Mouse (Mus musculus) G1E (cell line): ENCODE measurements around the gene Dctn5. TPM values are rescaled to one million over a fixed set of nuclear protein-coding genes. Genes with fewer than 3 reads are reported as not detected.

Source experiments
- ATAC-seq: 2 replicates; pipeline ENCODE4 v1.8.0; 2016; ENCODE audit warnings: mild to moderate bottlenecking; ENCODE audit not compliant: insufficient number of reproducible peaks, poor library complexity, low FRiP score, severe bottlenecking; ENCODE audit errors: extremely low read depth
- DNase-seq: peaks from one replicate; pipeline ENCODE4 v3.0.0; 2012; ENCODE audit warnings: low spot score
- H3K27me3 ChIP-seq: 2 replicates; pipeline ENCODE4 v1.6.1; 2012; ENCODE audit warnings: mild to moderate bottlenecking, low read length, inconsistent platforms; ENCODE audit not compliant: insufficient read depth
- H3K36me3 ChIP-seq: replicated peaks from 2 replicates; pipeline ENCODE3; 2012; ENCODE audit warnings: mild to moderate bottlenecking, inconsistent platforms
- H3K4me1 ChIP-seq: 2 replicates; pipeline ENCODE4 v1.6.1; 2012; ENCODE audit warnings: low read depth, low read length, inconsistent platforms, mixed read lengths; ENCODE audit not compliant: insufficient read depth
- H3K4me3 ChIP-seq: 2 replicates; pipeline ENCODE4 v1.5.1; 2012; ENCODE audit warnings: low read depth, mild to moderate bottlenecking, inconsistent platforms, low read length, moderate library complexity, mixed read lengths
- H3K9me3 ChIP-seq: replicated peaks from 2 replicates; pipeline ENCODE4 v1.6.1; 2012; ENCODE audit warnings: inconsistent platforms
- CTCF ChIP-seq: IDR thresholded peaks from 2 replicates; pipeline ENCODE4 v1.5.1; 2012; ENCODE audit warnings: low read depth, low read length, inconsistent platforms, mixed read lengths
- GATA1 ChIP-seq: IDR thresholded peaks from 2 replicates; pipeline ENCODE4 v1.6.1; 2012; ENCODE audit warnings: borderline replicate concordance, low read length, inconsistent platforms, mixed read lengths
- GATA2 ChIP-seq: IDR thresholded peaks from 2 replicates; pipeline ENCODE4 v1.6.1; 2012; ENCODE audit warnings: low read depth, low read length, inconsistent platforms, borderline replicate concordance
- POLR2AphosphoS5 ChIP-seq: IDR thresholded peaks from 2 replicates; pipeline ENCODE4 v1.6.1; 2012; ENCODE audit warnings: low read depth, low read length, inconsistent platforms; ENCODE audit not compliant: insufficient replicate concordance
- TAL1 ChIP-seq: conservative IDR thresholded peaks from 2 replicates; pipeline ENCODE4 v1.6.1; 2012; ENCODE audit warnings: low read depth, low read length, inconsistent platforms, mixed read lengths
- polyA plus RNA-seq: library from polyadenylated mRNA; stranded (reverse); fragments of >175 nt; gene quantifications from 2 replicates; pipeline ENCODE4 v1.2.3, GENCODE M21; 2012
- total RNA-seq, 2 experiments: library from RNA; stranded (forward) in 1 of 2; stranded (reverse) in 1 of 2; fragments of 200-1000 nt in 1 of 2; fragments of >200 nt in 1 of 2; fragmentation: Nextera tagmentation in 1 of 2; gene quantifications; 2 replicates each; pipeline ENCODE4 v1.2.3; 2014 to 2017

Dctn5 gene
- total and polyA plus RNA-seq, 3 experiments: 6.2 to 116 (median 96.8) TPM

DNA sequence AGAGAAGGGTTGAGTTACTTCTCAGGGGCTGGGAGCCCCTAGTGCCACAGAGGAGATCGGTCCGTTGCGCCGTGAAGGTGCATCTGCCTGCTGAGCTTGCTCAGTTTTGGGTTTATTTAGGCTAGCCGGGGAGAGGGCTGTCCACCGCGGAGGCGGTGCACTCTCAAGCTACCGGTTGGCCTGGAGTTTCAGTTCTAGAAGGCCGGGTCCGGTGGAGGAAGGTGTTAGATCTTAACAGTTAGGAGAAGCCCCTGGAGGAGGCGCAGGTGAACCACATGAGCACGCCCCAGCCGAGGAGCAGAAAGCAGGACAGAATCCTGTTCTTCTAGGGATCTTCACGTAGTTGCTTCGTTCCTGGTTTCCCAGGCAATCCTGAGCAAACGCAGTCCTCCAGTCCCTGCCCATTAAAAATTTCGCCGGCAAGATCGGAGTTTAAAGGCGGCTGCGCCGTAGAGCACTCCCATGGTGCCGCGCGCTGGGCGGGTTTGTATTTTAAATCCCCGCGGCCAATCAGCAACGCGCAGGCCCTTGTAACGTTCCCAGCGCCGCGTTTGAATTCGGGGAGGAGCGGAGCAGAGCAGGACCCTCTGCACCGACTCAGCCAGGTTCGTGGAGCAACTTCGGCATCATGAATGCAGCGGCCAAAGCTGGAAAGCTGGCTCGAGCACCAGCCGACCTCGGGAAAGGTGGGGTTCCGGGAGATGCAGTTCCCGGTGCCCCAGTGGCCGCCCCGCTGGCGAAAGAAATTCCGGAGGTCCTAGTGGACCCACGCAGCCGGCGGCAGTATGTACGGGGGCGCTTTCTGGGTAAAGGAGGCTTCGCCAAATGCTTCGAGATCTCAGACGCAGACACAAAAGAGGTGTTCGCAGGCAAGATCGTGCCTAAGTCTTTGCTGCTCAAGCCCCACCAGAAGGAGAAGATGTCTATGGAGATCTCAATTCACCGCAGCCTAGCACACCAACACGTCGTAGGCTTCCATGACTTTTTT lies 26.4 kb downstream of the Dctn5 start, which contains the start of gene Plk1:
Plk1 (plus strand) TSS at position 525 of the 988 bp plus-strand sequence.
- H3K36me3 ChIP-seq: peaks cover 61% of the 10 kb centered on the region
- TF ChIP-seq GATA2 (no peak), TAL1 (no peak), CTCF (no peak), POLR2AphosphoS5 (0 out of 2 replicates have a peak, but pooled peaks have one; percentile 43), GATA1 (no peak)
- H3K27me3 ChIP-seq: no peaks in the 10 kb centered on the region
- H3K4me3 ChIP-seq: peak within 1 kb of the TSS; percentile 80
- H3K4me1 ChIP-seq: peaks cover 47% of the 10 kb centered on the region
- no peaks in the 10 kb centered on the region for H3K9me3 ChIP-seq
- peak; percentile 81 for ATAC-seq
- peak; percentile 78 for DNase-seq

DNA sequence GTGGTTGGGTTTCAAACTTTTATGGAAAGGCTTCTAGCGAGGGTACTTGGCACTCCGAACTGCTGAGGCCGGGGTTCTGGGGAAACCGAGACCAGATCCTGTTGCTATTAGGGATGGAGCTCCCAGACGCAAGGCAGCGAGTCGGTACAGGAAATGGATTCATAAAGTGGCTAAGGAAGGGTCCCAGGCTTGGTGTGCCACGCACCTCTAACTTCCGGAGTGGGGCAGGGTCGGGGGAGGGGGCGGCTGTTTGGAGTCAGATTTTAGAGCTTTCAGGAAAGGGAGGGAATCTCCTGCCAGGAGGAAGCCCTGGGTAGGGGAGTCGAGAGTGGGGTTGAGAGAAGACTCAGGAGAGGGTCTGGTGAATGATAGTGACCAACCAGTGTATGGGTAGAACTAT lies 27.2 kb downstream of the Dctn5 start:
- ATAC-seq: no peak
- no peaks in the 10 kb centered on the region for H3K27me3 ChIP-seq
- peaks cover 64% of the 10 kb centered on the region for H3K36me3 ChIP-seq
- TF ChIP-seq CTCF (no peak), POLR2AphosphoS5 (no peak), TAL1 (no peak), GATA2 (no peak)
- H3K4me1 ChIP-seq: peaks cover 48% of the 10 kb centered on the region
- peak overlapping the region; percentile 80 for H3K4me3 ChIP-seq
- DNase-seq: no peak
- no peaks in the 10 kb centered on the region for H3K9me3 ChIP-seq

DNA sequence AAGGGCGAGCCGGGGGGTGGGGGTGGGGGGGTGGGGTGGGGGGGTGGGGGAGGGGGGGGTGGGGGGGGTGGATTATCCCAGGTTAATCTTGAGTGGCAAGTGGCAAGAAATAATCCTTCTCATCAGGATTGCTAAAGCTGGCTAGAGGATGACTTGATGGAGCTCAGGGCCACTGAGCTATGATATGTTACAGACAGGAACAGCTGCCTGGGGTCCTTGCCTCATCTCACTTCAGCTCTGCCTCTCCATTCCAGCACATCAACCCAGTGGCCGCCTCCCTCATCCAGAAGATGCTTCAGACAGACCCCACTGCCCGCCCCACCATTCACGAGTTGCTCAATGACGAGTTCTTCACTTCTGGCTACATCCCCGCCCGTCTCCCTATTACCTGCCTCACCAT lies 30.9 kb downstream of the Dctn5 start:
- Histone ChIP-seq H3K9me3 (no peaks in the 10 kb centered on the region), H3K27me3 (no peaks in the 10 kb centered on the region), H3K36me3 (peaks cover 79% of the 10 kb centered on the region), H3K4me1 (peaks cover 44% of the 10 kb centered on the region), H3K4me3 (no peak overlapping the region)
- DNase-seq (no peak), ATAC-seq (no peak)
- TF ChIP-seq GATA2: no peak
- no peak for TF ChIP-seq POLR2AphosphoS5
- TF ChIP-seq CTCF: no peak
- TF ChIP-seq GATA1: no peak
- no peak for TF ChIP-seq TAL1

DNA sequence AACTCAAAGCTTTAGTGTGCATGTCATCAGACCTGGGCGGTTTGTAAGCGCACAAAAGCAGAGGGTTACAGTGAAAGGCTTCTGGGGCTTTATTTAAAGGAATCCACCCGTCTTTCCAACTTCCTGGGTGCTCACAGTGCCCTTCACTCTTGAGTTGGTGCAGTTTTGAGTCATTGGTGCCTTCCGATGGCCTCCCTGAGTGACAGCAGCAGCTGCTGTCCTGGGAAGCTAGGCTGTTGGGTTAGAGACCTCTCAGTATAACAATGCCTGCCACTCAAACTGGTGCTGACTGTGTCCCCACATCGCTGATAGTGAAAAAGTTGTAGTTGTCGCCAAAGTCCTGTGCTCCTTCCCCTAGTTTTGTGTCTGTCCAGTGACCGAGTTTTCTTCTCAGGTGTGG lies 34.4 kb downstream of the Dctn5 start:
- H3K9me3 ChIP-seq: no peaks in the 10 kb centered on the region
- peaks cover 18% of the 10 kb centered on the region for H3K4me1 ChIP-seq
- TF ChIP-seq TAL1 (no peak), GATA2 (no peak), POLR2AphosphoS5 (no peak), GATA1 (no peak), CTCF (no peak)
- H3K36me3 ChIP-seq: peaks cover 88% of the 10 kb centered on the region
- H3K27me3 ChIP-seq: no peaks in the 10 kb centered on the region
- DNase-seq: no peak
- H3K4me3 ChIP-seq: no peak overlapping the region
- no peak for ATAC-seq

DNA sequence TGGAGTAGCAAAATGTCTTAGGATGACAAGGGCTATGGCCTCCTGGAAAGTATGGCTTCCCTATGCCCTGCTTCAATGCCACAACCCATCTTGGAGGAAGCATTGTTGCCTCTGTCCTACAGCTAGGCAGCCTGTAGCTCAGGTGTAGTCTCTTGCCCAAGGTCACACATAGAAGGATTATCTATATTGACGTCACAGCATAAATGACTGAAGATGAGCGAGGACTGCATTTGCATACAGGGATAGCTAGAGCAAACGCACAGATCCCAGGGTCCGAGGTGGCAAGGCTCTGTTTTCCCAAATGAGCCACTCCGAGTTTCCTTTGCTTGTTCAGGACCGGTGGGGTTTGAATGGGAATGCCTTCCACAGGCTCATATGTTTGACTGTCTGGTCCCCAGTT lies 37.9 kb downstream of the Dctn5 start:
- Histone ChIP-seq H3K4me3 (no peak overlapping the region), H3K36me3 (peaks cover 57% of the 10 kb centered on the region), H3K4me1 (peaks cover 7% of the 10 kb centered on the region), H3K27me3 (peaks cover 9% of the 10 kb centered on the region), H3K9me3 (no peaks in the 10 kb centered on the region)
- TF ChIP-seq GATA1 (no peak), POLR2AphosphoS5 (no peak), TAL1 (no peak), CTCF (no peak), GATA2 (no peak)
- DNase-seq: no peak
- no peak for ATAC-seq

DNA sequence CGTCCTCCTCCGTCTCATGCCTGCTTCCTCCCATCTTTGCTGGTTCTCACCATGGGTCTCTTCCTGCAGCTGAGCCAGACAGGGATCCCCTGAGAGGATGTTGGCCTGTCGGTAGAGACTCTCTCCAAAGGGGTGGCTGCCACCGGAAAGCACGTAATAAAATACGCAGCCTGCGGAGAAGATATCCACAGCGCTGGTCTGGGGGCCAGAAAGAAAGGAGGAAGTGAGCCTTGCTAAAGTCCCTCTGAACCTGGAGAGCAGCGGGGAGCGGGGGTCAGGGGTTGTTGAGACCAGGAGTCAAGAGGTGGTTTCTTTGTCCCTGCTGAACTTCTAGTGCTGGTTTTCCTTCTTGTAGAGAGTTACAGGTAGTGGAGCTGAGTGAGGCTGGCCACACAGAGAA lies 38.8 kb downstream of the Dctn5 start:
- peaks cover 15% of the 10 kb centered on the region for H3K27me3 ChIP-seq
- no peaks in the 10 kb centered on the region for H3K9me3 ChIP-seq
- no peak for ATAC-seq
- H3K4me3 ChIP-seq: no peak overlapping the region
- TF ChIP-seq GATA2 (no peak), POLR2AphosphoS5 (no peak), CTCF (no peak), TAL1 (no peak), GATA1 (no peak)
- H3K4me1 ChIP-seq: peaks cover 3% of the 10 kb centered on the region; the same call in 1 of the 2 replicates
- DNase-seq: no peak
- H3K36me3 ChIP-seq: peaks cover 48% of the 10 kb centered on the region
